In genomic region chr9:32506866-32507861, GRCm38 (mm10) we compare ENCODE assay signal across 8 mouse cellular contexts. TPM values are rescaled to one million over a fixed set of nuclear protein-coding genes. Genes with fewer than 3 reads are reported as not detected.
DNase-seq lines count a peak whose midpoint lies in the region; ATAC-seq lines count a peak whose summit lies in the region.

No protein-coding gene starts in this region.

- no peak overlapping the region for H3K4me2 ChIP-seq in kidney, embryonic 14.5 days (replicated peaks; ENCODE audit: low read depth, low read length)
- H3K4me2 ChIP-seq in heart, embryonic 15.5 days, result peak overlapping the region; percentile 21; the same call in 1 of the 2 replicates
- H3K4me2 ChIP-seq in forebrain, embryonic 12.5 days, result no peak overlapping the region

- no peak overlapping the region for H3K4me3 ChIP-seq in kidney, embryonic 14.5 days (ENCODE audit: low read length)
- no peak overlapping the region for H3K4me3 ChIP-seq in heart, embryonic 15.5 days
- no peak overlapping the region for H3K4me3 ChIP-seq in forebrain, embryonic 12.5 days (replicated peaks)

- no peaks in the 10 kb centered on the region for H3K9me3 ChIP-seq in kidney, embryonic 14.5 days (ENCODE audit: control insufficient read depth, low read length)
- no peaks in the 10 kb centered on the region for H3K9me3 ChIP-seq in heart, embryonic 15.5 days (replicated peaks)
- no peaks in the 10 kb centered on the region for H3K9me3 ChIP-seq in forebrain, embryonic 12.5 days

- no peak overlapping the region for H3K9ac ChIP-seq in kidney, embryonic 14.5 days (ENCODE audit: low read depth, low read length)
- H3K9ac ChIP-seq in heart, embryonic 15.5 days, result no peak overlapping the region
- no peak overlapping the region for H3K9ac ChIP-seq in forebrain, embryonic 12.5 days

- no peaks in the 10 kb centered on the region for H3K36me3 ChIP-seq in kidney, embryonic 14.5 days (ENCODE audit: control insufficient read depth, insufficient read depth, low read length)
- H3K36me3 ChIP-seq in heart, embryonic 15.5 days, result no peaks in the 10 kb centered on the region
- H3K36me3 ChIP-seq in forebrain, embryonic 12.5 days (replicated peaks), result no peaks in the 10 kb centered on the region

- ATAC-seq in kidney, embryonic 14.5 days (ENCODE audit: low FRiP score, low TSS enrichment), result no peak
- ATAC-seq in CD4-positive, CD25-positive, alpha-beta regulatory T cell, adult 4 months, result peak; percentile 56
- no peak for ATAC-seq in heart, embryonic 15.5 days (replicated peaks; ENCODE audit: insufficient number of reproducible peaks, insufficient read depth, low FRiP score, low read depth)
- peak; percentile 24 for ATAC-seq in monocyte, adult 5-6 weeks (replicated peaks; ENCODE audit: insufficient number of reproducible peaks, low FRiP score, low TSS enrichment, poor library complexity, severe bottlenecking)
- ATAC-seq in forebrain, embryonic 12.5 days (ENCODE audit: low FRiP score), result no peak

- H3K27me3 ChIP-seq in kidney, embryonic 14.5 days (ENCODE audit: control insufficient read depth, insufficient read depth, low read length), result no peaks in the 10 kb centered on the region
- H3K27me3 ChIP-seq in heart, embryonic 15.5 days, result no peaks in the 10 kb centered on the region
- no peaks in the 10 kb centered on the region for H3K27me3 ChIP-seq in forebrain, embryonic 12.5 days

- 60% methylated on average over 15 of the region's 15 CpGs for WGBS in kidney, embryonic 14.5 days
- WGBS in heart, embryonic 15.5 days, result 62% methylated on average over 15 of the region's 15 CpGs
- 70% methylated on average over 15 of the region's 15 CpGs for WGBS in forebrain, embryonic 12.5 days

- DNase-seq in kidney, postnatal 10 days, result no peak
- DNase-seq in frontal cortex, adult 2 months (ENCODE audit: extremely low spot score in 1 of 2, low spot score in 1 of 2), result no peak
- no peak for DNase-seq in MN1 (ENCODE audit: low spot score)

- peaks cover 33% of the 10 kb centered on the region for H3K4me1 ChIP-seq in kidney, embryonic 14.5 days (ENCODE audit: control insufficient read depth, insufficient read depth, low read length)
- peaks cover 25% of the 10 kb centered on the region for H3K4me1 ChIP-seq in heart, embryonic 15.5 days (replicated peaks)
- no peaks in the 10 kb centered on the region for H3K4me1 ChIP-seq in forebrain, embryonic 12.5 days

- peak overlapping the region; percentile 69; the same call in 1 of the 2 replicates for H3K27ac ChIP-seq in kidney, embryonic 14.5 days (ENCODE audit: low read depth, low read length)
- peak overlapping the region; percentile 77 for H3K27ac ChIP-seq in heart, embryonic 15.5 days
- no peak overlapping the region for H3K27ac ChIP-seq in forebrain, embryonic 12.5 days

RNA-seq across cellular contexts. Expression of gene Fli1, which starts 35.5 kb away (rescaled TPM):
- 24.0 and 27.3 TPM in 2 replicates for polyA plus RNA-seq in kidney, embryonic 14.5 days (2014; fragmentation: Nextera tagmentation; extraction: Ambion mirVana)
- 100 to 1,000 TPM; 105 to 118 TPM for polyA plus RNA-seq in CD4-positive, CD25-positive, alpha-beta regulatory T cell, adult 4 months (2017; shearing (Covaris generic))
- polyA plus RNA-seq in heart, embryonic 15.5 days (2015; fragmentation: Nextera tagmentation; extraction: Ambion mirVana), result 20.6 and 21.8 TPM in 2 replicates
- total RNA-seq in monocyte, adult 5-6 weeks (2017), result 94.4 to 137 TPM (median 98.0 TPM) in 3 replicates
- polyA plus RNA-seq in frontal cortex, adult 2 months (2012; rRNA removed), result 3.1 and 4.6 TPM in 2 replicates
- polyA plus RNA-seq in forebrain, embryonic 12.5 days (2016; fragmentation: Nextera tagmentation; extraction: Ambion mirVana), result 9.4 and 9.8 TPM in 2 replicates

Comparison
In these comparisons a context has a peak if more than half of its experiments do, and no peak if none do; other contexts are left out.
1. ATAC-seq: peak in CD4-positive, CD25-positive, alpha-beta regulatory T cell, adult 4 months (single experiment) and monocyte, adult 5-6 weeks (single experiment); none in kidney, embryonic 14.5 days (single experiment), heart, embryonic 15.5 days (single experiment) and forebrain, embryonic 12.5 days (single experiment).